ENCODE assay signal across 16 mouse cellular contexts in genomic region chr2:77168781-77169180, GRCm38 (mm10). TPM values are rescaled to one million over a fixed set of nuclear protein-coding genes. Genes with fewer than 3 reads are reported as not detected.
DNase-seq lines count a peak whose midpoint lies in the region; ATAC-seq and TF ChIP-seq lines count a peak whose summit lies in the region.
"Had no signal": no experiment of that assay in that cellular context is flagged by ENCODE, and none has a peak within 500 bp of the region (broad histone marks: within the 10 kb centered on the region; RNA-seq: fewer than 3 reads in every experiment).

No protein-coding gene starts in this region.

- no peaks in the 10 kb centered on the region for H3K9me3 ChIP-seq in heart, embryonic 13.5 days
- H3K9me3 ChIP-seq in limb, embryonic 13.5 days: no peaks in the 10 kb centered on the region
- no peaks in the 10 kb centered on the region for H3K9me3 ChIP-seq in limb, embryonic 10.5 days (replicated peaks)
- H3K9me3 ChIP-seq in midbrain, embryonic 11.5 days (ENCODE audit: control insufficient read depth, low read length): no peaks in the 10 kb centered on the region
- no peaks in the 10 kb centered on the region for H3K9me3 ChIP-seq in midbrain, embryonic 15.5 days
- H3K9me3 ChIP-seq: forebrain, embryonic 12.5 days; hindbrain, embryonic 10.5 days; midbrain, embryonic 13.5 days had no signal

- H3K36me3 ChIP-seq in heart, embryonic 13.5 days: peaks cover 38% of the 10 kb centered on the region
- no peaks in the 10 kb centered on the region for H3K36me3 ChIP-seq in limb, embryonic 13.5 days
- H3K36me3 ChIP-seq in limb, embryonic 10.5 days: no peaks in the 10 kb centered on the region
- H3K36me3 ChIP-seq in midbrain, embryonic 11.5 days (ENCODE audit: control insufficient read depth, insufficient read depth, low read length): no peaks in the 10 kb centered on the region
- H3K36me3 ChIP-seq in midbrain, embryonic 15.5 days (replicated peaks): no peaks in the 10 kb centered on the region
- H3K36me3 ChIP-seq: forebrain, embryonic 12.5 days; hindbrain, embryonic 10.5 days; midbrain, embryonic 13.5 days had no signal

- TF ChIP-seq CTCF in olfactory bulb, adult 2 months (IDR thresholded peaks at IDR 0.05; ENCODE audit: insufficient read depth, low read depth, low read length): no peak

- peaks cover 78% of the 10 kb centered on the region for H3K4me1 ChIP-seq in heart, embryonic 13.5 days
- H3K4me1 ChIP-seq in limb, embryonic 13.5 days: peaks cover 32% of the 10 kb centered on the region
- peaks cover 39% of the 10 kb centered on the region for H3K4me1 ChIP-seq in limb, embryonic 10.5 days
- peaks cover 26% of the 10 kb centered on the region for H3K4me1 ChIP-seq in midbrain, embryonic 11.5 days (ENCODE audit: control insufficient read depth, insufficient read depth, low read length)
- H3K4me1 ChIP-seq in midbrain, embryonic 15.5 days: peaks cover 33% of the 10 kb centered on the region
- peaks cover 21% of the 10 kb centered on the region for H3K4me1 ChIP-seq in olfactory bulb, adult 2 months (ENCODE audit: control insufficient read depth, insufficient read depth, low read length)

- intact Hi-C loops in heart, postnatal 36 days (cut with DNase I): loop anchor here (5.0 kb wide), 1 partner anchor 36 kb away; no protein-coding TSS in a partner anchor

- peak overlapping the region; percentile 77 for H3K4me3 ChIP-seq in heart, embryonic 13.5 days
- H3K4me3 ChIP-seq in limb, embryonic 13.5 days: no peak overlapping the region
- no peak overlapping the region for H3K4me3 ChIP-seq in limb, embryonic 10.5 days
- no peak overlapping the region for H3K4me3 ChIP-seq in midbrain, embryonic 11.5 days (ENCODE audit: low read depth, low read length)
- H3K4me3 ChIP-seq in midbrain, embryonic 15.5 days: no peak overlapping the region
- H3K4me3 ChIP-seq in olfactory bulb, adult 2 months (ENCODE audit: insufficient read depth, low read depth, low read length): no peak overlapping the region
- H3K4me3 ChIP-seq: forebrain, embryonic 12.5 days; hindbrain, embryonic 10.5 days; midbrain, embryonic 13.5 days had no signal

- no peak for ATAC-seq in heart, embryonic 13.5 days (ENCODE audit: extremely low read depth, insufficient number of reproducible peaks, low FRiP score, low TSS enrichment)
- ATAC-seq in limb, embryonic 13.5 days (ENCODE audit: low FRiP score, low read depth): no peak
- ATAC-seq in midbrain, embryonic 11.5 days (ENCODE audit: low FRiP score): no peak
- no peak for ATAC-seq in midbrain, embryonic 15.5 days (replicated peaks)
- ATAC-seq: midbrain, embryonic 13.5 days had no signal

- no peaks in the 10 kb centered on the region for H3K27me3 ChIP-seq in heart, embryonic 13.5 days (replicated peaks)
- H3K27me3 ChIP-seq in limb, embryonic 13.5 days: no peaks in the 10 kb centered on the region; the same call in 1 of the 2 replicates
- H3K27me3 ChIP-seq in limb, embryonic 10.5 days (ENCODE audit: low read depth, poor library complexity, severe bottlenecking): no peaks in the 10 kb centered on the region
- H3K27me3 ChIP-seq in midbrain, embryonic 11.5 days (ENCODE audit: control insufficient read depth, insufficient read depth, low read length): no peaks in the 10 kb centered on the region
- H3K27me3 ChIP-seq in midbrain, embryonic 15.5 days (replicated peaks): no peaks in the 10 kb centered on the region

- peak overlapping the region; percentile 80 for H3K4me2 ChIP-seq in heart, embryonic 13.5 days
- H3K4me2 ChIP-seq in limb, embryonic 13.5 days (replicated peaks): 0 out of 2 replicates have a peak overlapping the region, but pooled peaks have one; percentile 7
- H3K4me2 ChIP-seq in midbrain, embryonic 11.5 days: no peak overlapping the region
- H3K4me2 ChIP-seq in midbrain, embryonic 15.5 days: no peak overlapping the region
- H3K4me2 ChIP-seq: forebrain, embryonic 12.5 days; midbrain, embryonic 13.5 days had no signal

- peak overlapping the region; percentile 99 for H3K27ac ChIP-seq in heart, embryonic 13.5 days (replicated peaks)
- H3K27ac ChIP-seq in limb, embryonic 13.5 days: no peak overlapping the region
- H3K27ac ChIP-seq in limb, embryonic 10.5 days: no peak overlapping the region
- no peak overlapping the region for H3K27ac ChIP-seq in midbrain, embryonic 11.5 days (ENCODE audit: low read depth, low read length)
- no peak overlapping the region for H3K27ac ChIP-seq in midbrain, embryonic 15.5 days
- 0 out of 2 replicates have a peak overlapping the region, but pooled peaks have one; percentile 45 for H3K27ac ChIP-seq in olfactory bulb, adult 2 months (ENCODE audit: insufficient read depth, low read depth, low read length)
- H3K27ac ChIP-seq: forebrain, embryonic 12.5 days; hindbrain, embryonic 10.5 days; macrophage; midbrain, embryonic 13.5 days had no signal

- DNase-seq in heart, postnatal 36 days: no peak
- no peak for DNase-seq in limb, embryonic 10.5 days (ENCODE audit: low spot score)
- DNase-seq in midbrain, embryonic 11.5 days (ENCODE audit: low spot score, missing footprints): peak; percentile 77
- DNase-seq: adrenal gland, postnatal 14 days; cerebellum, adult 11-12 months; cerebellum, postnatal 25 days; gastrocnemius, postnatal 10 days; thymus, adult 2 months had no signal

- TF ChIP-seq POLR2A in olfactory bulb, adult 2 months (IDR thresholded peaks at IDR 0.05; ENCODE audit: insufficient read depth, low read depth, low read length): no peak

- peak overlapping the region; percentile 93 for H3K9ac ChIP-seq in heart, embryonic 13.5 days
- no peak overlapping the region for H3K9ac ChIP-seq in limb, embryonic 13.5 days
- no peak overlapping the region for H3K9ac ChIP-seq in midbrain, embryonic 11.5 days (ENCODE audit: low read length)
- no peak overlapping the region for H3K9ac ChIP-seq in midbrain, embryonic 15.5 days
- H3K9ac ChIP-seq: forebrain, embryonic 12.5 days; midbrain, embryonic 13.5 days had no signal

- WGBS in heart, embryonic 13.5 days: 58% methylated on average over 7 of the region's 7 CpGs
- WGBS in limb, embryonic 13.5 days: 87% methylated on average over 7 of the region's 7 CpGs
- WGBS in limb, embryonic 10.5 days: 89% methylated on average over 7 of the region's 7 CpGs
- 89% methylated on average over 7 of the region's 7 CpGs for WGBS in midbrain, embryonic 11.5 days
- WGBS in midbrain, embryonic 15.5 days: 90% methylated on average over 7 of the region's 7 CpGs
- WGBS in olfactory bulb, adult 2 months: 92% methylated on average over 7 of the region's 7 CpGs

RNA-seq across cellular contexts. Expression of gene Ccdc141, which starts 1.7 kb away (rescaled TPM):
- 156 and 170 TPM in 2 replicates for polyA plus RNA-seq in heart, embryonic 13.5 days (2015; fragmentation: Nextera tagmentation; extraction: Ambion mirVana)
- 100 to 1,000 TPM; 196 to 201 TPM for total RNA-seq in heart, postnatal 36 days (2021)
- polyA plus RNA-seq in limb, embryonic 13.5 days (2015; fragmentation: Nextera tagmentation; extraction: Ambion mirVana): 18.4 and 19.7 TPM in 2 replicates
- 2.1 and 4.4 TPM in 2 replicates for polyA plus RNA-seq in limb, embryonic 10.5 days (2016; fragmentation: Nextera tagmentation; extraction: Ambion mirVana)
- 2.5 and 4.4 TPM in 2 replicates for polyA plus RNA-seq in midbrain, embryonic 11.5 days (2014; fragmentation: Nextera tagmentation; extraction: Ambion mirVana)
- polyA plus RNA-seq in midbrain, embryonic 15.5 days (2015; fragmentation: Nextera tagmentation; extraction: Ambion mirVana): 7.3 and 8.4 TPM in 2 replicates
- not detected in 2 replicates for polyA plus RNA-seq in olfactory bulb, adult 2 months (2012; ENCODE audit: insufficient read depth, insufficient read length, low replicate concordance, missing spikeins)

Comparison
In these comparisons a context has a peak if more than half of its experiments do, and no peak if none do; other contexts are left out.
1. H3K27ac ChIP-seq: peak in heart, embryonic 13.5 days (single experiment) and olfactory bulb, adult 2 months (single experiment); none in limb, embryonic 13.5 days (single experiment), limb, embryonic 10.5 days (single experiment), midbrain, embryonic 11.5 days (single experiment) and midbrain, embryonic 15.5 days (single experiment).
2. H3K4me2 ChIP-seq: peak in heart, embryonic 13.5 days (single experiment) and limb, embryonic 13.5 days (single experiment); none in midbrain, embryonic 11.5 days (single experiment) and midbrain, embryonic 15.5 days (single experiment).